Mouse (Mus musculus) gastrocnemius, postnatal 4 days (tissue): ENCODE measurements at regions not wholly inside any gene's neighbourhood (a gene's known extent, or its start where the extent isn't known, plus 50 kb on each side); places are given as distances from the start of the nearest gene placed in this dataset.

Experiments used
- DNase-seq, 2 experiments: peaks; one replicate each; pipeline ENCODE4 v3.0.0; 2021 to 2022; ENCODE audit warnings: low spot score in 2 of 2, mixed read lengths in 2 of 2

- DNase-seq, result peak; percentile 2 to 15
These were observed 61.7 kb downstream of the Gm7951 start for GRCm38 (mm10) chr14:42055451-42055850.
